Mouse (Mus musculus): Measurements from ENCODE around the gene Pde6c. TPM values are rescaled to one million over a fixed set of nuclear protein-coding genes. Genes with fewer than 3 reads are reported as not detected.

Pde6c gene
- polyA plus RNA-seq, 1 experiment: not detected

GRCm38 (mm10) chr19:38109506-38110242 is 22.9 kb upstream of the Pde6c start:
- H3K4me3 ChIP-seq (ENCODE audit: insufficient read depth, low read length): no peak overlapping the region
- H3K4me1 ChIP-seq (ENCODE audit: control insufficient read depth, insufficient read depth, low read length): peaks cover 10% of the 10 kb centered on the region
- TF ChIP-seq CTCF (IDR thresholded peaks at IDR 0.05; ENCODE audit: low read depth, low read length): no peak
- no peak for TF ChIP-seq POLR2A (IDR thresholded peaks at IDR 0.05; ENCODE audit: borderline replicate concordance, low read depth, low read length)
- no peak overlapping the region for H3K27ac ChIP-seq (ENCODE audit: insufficient read depth, low read depth, low read length)

GRCm38 (mm10) chr19:38111056-38111455 is 21.5 kb upstream of the Pde6c start:
- Histone ChIP-seq H3K4me3 (ENCODE audit: insufficient read depth, low read length) (no peak overlapping the region), H3K4me1 (ENCODE audit: control insufficient read depth, insufficient read depth, low read length) (peaks cover 10% of the 10 kb centered on the region), H3K27ac (ENCODE audit: insufficient read depth, low read depth, low read length) (no peak overlapping the region)
- TF ChIP-seq POLR2A (IDR thresholded peaks at IDR 0.05; ENCODE audit: borderline replicate concordance, low read depth, low read length) (no peak), CTCF (IDR thresholded peaks at IDR 0.05; ENCODE audit: low read depth, low read length) (no peak)

GRCm38 (mm10) chr19:38112575-38112974 is 20.0 kb upstream of the Pde6c start:
- TF ChIP-seq POLR2A (IDR thresholded peaks at IDR 0.05; ENCODE audit: borderline replicate concordance, low read depth, low read length) (no peak), CTCF (IDR thresholded peaks at IDR 0.05; ENCODE audit: low read depth, low read length) (no peak)

GRCm38 (mm10) chr19:38114834-38115491 is 17.6 kb upstream of the Pde6c start:
- no peak overlapping the region for H3K4me3 ChIP-seq (ENCODE audit: insufficient read depth, low read length)
- H3K4me1 ChIP-seq (ENCODE audit: control insufficient read depth, insufficient read depth, low read length): peaks cover 5% of the 10 kb centered on the region
- no peak overlapping the region for H3K27ac ChIP-seq (ENCODE audit: insufficient read depth, low read depth, low read length)
- no peak for TF ChIP-seq POLR2A (IDR thresholded peaks at IDR 0.05; ENCODE audit: borderline replicate concordance, low read depth, low read length)

More at GRCm38 (mm10) chr19:38112575-38112974, 20.0 kb upstream of the Pde6c start:
- H3K4me1 ChIP-seq (ENCODE audit: control insufficient read depth, insufficient read depth, low read length): peaks cover 10% of the 10 kb centered on the region
- H3K27ac ChIP-seq (ENCODE audit: insufficient read depth, low read depth, low read length): no peak overlapping the region
- H3K4me3 ChIP-seq (ENCODE audit: insufficient read depth, low read length): no peak overlapping the region

- no peak for TF ChIP-seq CTCF (IDR thresholded peaks at IDR 0.05; ENCODE audit: low read depth, low read length)
- TF ChIP-seq POLR2A (IDR thresholded peaks at IDR 0.05; ENCODE audit: borderline replicate concordance, low read depth, low read length): no peak
- H3K4me3 ChIP-seq (ENCODE audit: insufficient read depth, low read length): no peak overlapping the region
- H3K27ac ChIP-seq (ENCODE audit: insufficient read depth, low read depth, low read length): no peak overlapping the region
- H3K4me1 ChIP-seq (ENCODE audit: control insufficient read depth, insufficient read depth, low read length): no peaks in the 10 kb centered on the region
Measured at GRCm38 (mm10) chr19:38120123-38120760, 12.3 kb upstream of the Pde6c start.

- Histone ChIP-seq H3K27ac (ENCODE audit: insufficient read depth, low read depth, low read length) (no peak overlapping the region), H3K4me3 (ENCODE audit: insufficient read depth, low read length) (0 out of 2 replicates have a peak overlapping the region, but pooled peaks have one; percentile 10), H3K4me1 (ENCODE audit: control insufficient read depth, insufficient read depth, low read length) (no peaks in the 10 kb centered on the region)
- TF ChIP-seq POLR2A (IDR thresholded peaks at IDR 0.05; ENCODE audit: borderline replicate concordance, low read depth, low read length) (no peak), CTCF (IDR thresholded peaks at IDR 0.05; ENCODE audit: low read depth, low read length) (no peak)
Measured at GRCm38 (mm10) chr19:38123921-38124320, 8.7 kb upstream of the Pde6c start.

- no peaks in the 10 kb centered on the region for H3K4me1 ChIP-seq (ENCODE audit: control insufficient read depth, insufficient read depth, low read length)
- 0 out of 2 replicates have a peak overlapping the region, but pooled peaks have one; percentile 10 for H3K4me3 ChIP-seq (ENCODE audit: insufficient read depth, low read length)
- no peak overlapping the region for H3K27ac ChIP-seq (ENCODE audit: insufficient read depth, low read depth, low read length)
- TF ChIP-seq CTCF (IDR thresholded peaks at IDR 0.05; ENCODE audit: low read depth, low read length) (no peak), POLR2A (IDR thresholded peaks at IDR 0.05; ENCODE audit: borderline replicate concordance, low read depth, low read length) (no peak)
Measured at GRCm38 (mm10) chr19:38124401-38125218, 8.0 kb upstream of the Pde6c start.

GRCm38 (mm10) chr19:38125219-38125610 is 7.4 kb upstream of the Pde6c start, which contains the start of gene Rbp4:
Gene Rbp4, minus strand, starts transcription at chr19:38125281.
- no peak for TF ChIP-seq CTCF (IDR thresholded peaks at IDR 0.05; ENCODE audit: low read depth, low read length)

GRCm38 (mm10) chr19:38126656-38127055 is 5.9 kb upstream of the Pde6c start:
- no peak overlapping the region for H3K27ac ChIP-seq (ENCODE audit: insufficient read depth, low read depth, low read length)
- no peaks in the 10 kb centered on the region for H3K4me1 ChIP-seq (ENCODE audit: control insufficient read depth, insufficient read depth, low read length)
- no peak overlapping the region for H3K4me3 ChIP-seq (ENCODE audit: insufficient read depth, low read length)
- TF ChIP-seq CTCF (IDR thresholded peaks at IDR 0.05; ENCODE audit: low read depth, low read length) (no peak), POLR2A (IDR thresholded peaks at IDR 0.05; ENCODE audit: borderline replicate concordance, low read depth, low read length) (no peak)

More at GRCm38 (mm10) chr19:38125219-38125610, 7.4 kb upstream of the Pde6c start, which contains the start of gene Rbp4:
- Histone ChIP-seq H3K4me3 (ENCODE audit: insufficient read depth, low read length) (0 out of 2 replicates have a peak within 1 kb of the TSS, but pooled peaks have one; percentile 10), H3K27ac (ENCODE audit: insufficient read depth, low read depth, low read length) (no peak within 1 kb of the TSS), H3K4me1 (ENCODE audit: control insufficient read depth, insufficient read depth, low read length) (no peaks in the 10 kb centered on the region)
